Mouse (Mus musculus): ENCODE measurements around the gene Stum. TPM values are rescaled to one million over a fixed set of nuclear protein-coding genes. Genes with fewer than 3 reads are reported as not detected.

Gene Stum
- polyA plus RNA-seq, 1 experiment from 2014 or later: 4.3 TPM

GRCm38 (mm10) chr1:180426405-180426804 is 56.9 kb downstream of the Stum start:
- 0 out of 2 replicates have a peak, but pooled peaks cover 2% of the 10 kb centered on the region for H3K27me3 ChIP-seq
- WGBS: 85% methylated on average over 6 of the region's 6 CpGs
- no peaks in the 10 kb centered on the region for H3K9me3 ChIP-seq
- no peak overlapping the region for H3K9ac ChIP-seq
- H3K4me3 ChIP-seq: no peak overlapping the region
- peaks cover 15% of the 10 kb centered on the region for H3K4me1 ChIP-seq (replicated peaks)
- H3K36me3 ChIP-seq: no peaks in the 10 kb centered on the region
- ATAC-seq (ENCODE audit: low FRiP score): no peak
- no peak overlapping the region for H3K27ac ChIP-seq
- H3K4me2 ChIP-seq: no peak overlapping the region

GRCm38 (mm10) chr1:180423931-180424330 is 59.4 kb downstream of the Stum start:
- Histone ChIP-seq H3K4me2 (no peak overlapping the region), H3K4me1 (replicated peaks) (peaks cover 30% of the 10 kb centered on the region), H3K9me3 (no peaks in the 10 kb centered on the region), H3K9ac (no peak overlapping the region), H3K27ac (no peak overlapping the region), H3K4me3 (no peak overlapping the region), H3K36me3 (no peaks in the 10 kb centered on the region), H3K27me3 (0 out of 2 replicates have a peak, but pooled peaks cover 2% of the 10 kb centered on the region)
- 83% methylated on average over 3 of the region's 3 CpGs for WGBS
- ATAC-seq (ENCODE audit: low FRiP score): no peak

- Histone ChIP-seq H3K27ac (no peak overlapping the region), H3K27me3 (0 out of 2 replicates have a peak, but pooled peaks cover 2% of the 10 kb centered on the region), H3K9ac (no peak overlapping the region; the same call in 1 of the 2 replicates), H3K4me2 (no peak overlapping the region), H3K4me3 (no peak overlapping the region), H3K9me3 (no peaks in the 10 kb centered on the region), H3K4me1 (replicated peaks) (peaks cover 28% of the 10 kb centered on the region), H3K36me3 (no peaks in the 10 kb centered on the region)
- no peak for ATAC-seq (ENCODE audit: low FRiP score)
- 61% methylated on average over 16 of the region's 16 CpGs for WGBS
Measured at GRCm38 (mm10) chr1:180423008-180423639, 60.2 kb downstream of the Stum start.

- Histone ChIP-seq H3K4me3 (no peak overlapping the region), H3K9ac (no peak overlapping the region; the same call in 1 of the 2 replicates)
- 37% methylated on average over 11 of the region's 11 CpGs for WGBS
Measured at GRCm38 (mm10) chr1:180422076-180422828, 61.1 kb downstream of the Stum start.

GRCm38 (mm10) chr1:180421165-180421909 is 62.0 kb downstream of the Stum start:
- Histone ChIP-seq H3K27me3 (no peaks in the 10 kb centered on the region), H3K9ac (0 out of 2 replicates have a peak overlapping the region, but pooled peaks have one; percentile 20), H3K4me2 (peak overlapping the region; percentile 31; the same call in 1 of the 2 replicates), H3K27ac (peak overlapping the region; percentile 67), H3K36me3 (no peaks in the 10 kb centered on the region), H3K9me3 (no peaks in the 10 kb centered on the region), H3K4me1 (replicated peaks) (peaks cover 22% of the 10 kb centered on the region), H3K4me3 (no peak overlapping the region)
- peak; percentile 26 for ATAC-seq (ENCODE audit: low FRiP score)
- WGBS: 54% methylated on average over 25 of the region's 25 CpGs

More at GRCm38 (mm10) chr1:180422076-180422828, 61.1 kb downstream of the Stum start:
- Histone ChIP-seq H3K9me3 (no peaks in the 10 kb centered on the region), H3K4me1 (replicated peaks) (peaks cover 22% of the 10 kb centered on the region), H3K36me3 (no peaks in the 10 kb centered on the region), H3K27me3 (no peaks in the 10 kb centered on the region), H3K4me2 (no peak overlapping the region), H3K27ac (peak overlapping the region; percentile 9; the same call in 1 of the 2 replicates)
- peak; percentile 33; the same call in 1 of the 2 replicates for ATAC-seq (ENCODE audit: low FRiP score)

- Histone ChIP-seq H3K9me3 (no peaks in the 10 kb centered on the region), H3K4me3 (no peak overlapping the region), H3K27me3 (no peaks in the 10 kb centered on the region), H3K4me2 (peak overlapping the region; percentile 31; the same call in 1 of the 2 replicates), H3K9ac (0 out of 2 replicates have a peak overlapping the region, but pooled peaks have one; percentile 20), H3K27ac (peak overlapping the region; percentile 67), H3K36me3 (no peaks in the 10 kb centered on the region), H3K4me1 (replicated peaks) (peaks cover 22% of the 10 kb centered on the region)
- 22% methylated on average over 8 of the region's 8 CpGs for WGBS
- ATAC-seq (ENCODE audit: low FRiP score): peak; percentile 77
Measured at GRCm38 (mm10) chr1:180420496-180421164, 62.7 kb downstream of the Stum start.

- Histone ChIP-seq H3K4me3 (no peak overlapping the region), H3K27ac (no peak overlapping the region), H3K9ac (no peak overlapping the region), H3K36me3 (no peaks in the 10 kb centered on the region), H3K27me3 (no peaks in the 10 kb centered on the region), H3K4me1 (replicated peaks) (peaks cover 22% of the 10 kb centered on the region), H3K9me3 (no peaks in the 10 kb centered on the region), H3K4me2 (no peak overlapping the region)
- ATAC-seq (ENCODE audit: low FRiP score): no peak
- WGBS: 93% methylated on average over 2 of the region's 2 CpGs
Measured at GRCm38 (mm10) chr1:180419059-180419458, 64.2 kb downstream of the Stum start.

- no peak for ATAC-seq (ENCODE audit: low FRiP score)
- Histone ChIP-seq H3K27ac (no peak overlapping the region), H3K27me3 (no peaks in the 10 kb centered on the region), H3K4me1 (replicated peaks) (peaks cover 20% of the 10 kb centered on the region), H3K9ac (no peak overlapping the region), H3K4me3 (no peak overlapping the region), H3K4me2 (no peak overlapping the region), H3K36me3 (no peaks in the 10 kb centered on the region), H3K9me3 (no peaks in the 10 kb centered on the region)
- WGBS: 62% methylated on average over 2 of the region's 2 CpGs
Measured at GRCm38 (mm10) chr1:180417118-180417517, 66.2 kb downstream of the Stum start.

GRCm38 (mm10) chr1:180415836-180416235 is 67.5 kb downstream of the Stum start:
- H3K4me2 ChIP-seq: no peak overlapping the region
- no peaks in the 10 kb centered on the region for H3K9me3 ChIP-seq
- H3K9ac ChIP-seq: no peak overlapping the region
- ATAC-seq (ENCODE audit: low FRiP score): no peak
- no peak overlapping the region for H3K4me3 ChIP-seq
- H3K36me3 ChIP-seq: no peaks in the 10 kb centered on the region
- no peaks in the 10 kb centered on the region for H3K27me3 ChIP-seq
- H3K4me1 ChIP-seq (replicated peaks): peaks cover 9% of the 10 kb centered on the region
- H3K27ac ChIP-seq: no peak overlapping the region
- WGBS: 90% methylated on average over 7 of the region's 7 CpGs

GRCm38 (mm10) chr1:180415064-180415463 is 68.2 kb downstream of the Stum start:
- no peak overlapping the region for H3K4me3 ChIP-seq
- peaks cover 2% of the 10 kb centered on the region; the same call in 1 of the 2 replicates for H3K4me1 ChIP-seq (replicated peaks)
- no peaks in the 10 kb centered on the region for H3K27me3 ChIP-seq
- H3K27ac ChIP-seq: no peak overlapping the region
- 65% methylated on average over 4 of the region's 4 CpGs for WGBS
- H3K36me3 ChIP-seq: no peaks in the 10 kb centered on the region
- no peak overlapping the region for H3K4me2 ChIP-seq
- ATAC-seq (ENCODE audit: low FRiP score): no peak
- H3K9me3 ChIP-seq: no peaks in the 10 kb centered on the region
- H3K9ac ChIP-seq: no peak overlapping the region

GRCm38 (mm10) chr1:180410306-180410705 is 73.0 kb downstream of the Stum start:
- Histone ChIP-seq H3K9me3 (no peaks in the 10 kb centered on the region), H3K36me3 (no peaks in the 10 kb centered on the region), H3K4me1 (replicated peaks) (peaks cover 16% of the 10 kb centered on the region), H3K27ac (no peak overlapping the region), H3K4me3 (no peak overlapping the region), H3K9ac (no peak overlapping the region), H3K4me2 (no peak overlapping the region), H3K27me3 (no peaks in the 10 kb centered on the region)
- no peak for ATAC-seq (ENCODE audit: low FRiP score)
- 80% methylated on average over 7 of the region's 7 CpGs for WGBS
